Mouse (Mus musculus): Measurements from ENCODE around the gene Grm2.

GRCm38 (mm10) chr9:106688834-106689233, 33.0 kb upstream of the Grm2 start:
- TF ChIP-seq CTCF (IDR thresholded peaks at IDR 0.05; ENCODE audit: control insufficient read depth, insufficient read depth, low read length) (no peak), POLR2A (IDR thresholded peaks at IDR 0.05; ENCODE audit: borderline replicate concordance, control insufficient read depth, low read depth, low read length) (no peak)

Data from bone marrow, adult 2 months (tissue).